Mouse (Mus musculus) cerebellum, postnatal 14 days (tissue): ENCODE measurements at regions not wholly inside any gene's neighbourhood (a gene's known extent, or its start where the extent isn't known, plus 50 kb on each side); places are given as distances from the start of the nearest gene placed in this dataset.
A peak's percentile ranks its signal among the peaks of the same experiment; 100 is the strongest.

Experiments used
- DNase-seq, 2 experiments: peaks; one replicate each; pipeline ENCODE4 v3.0.0; 2021; ENCODE audit warnings: mixed read lengths in 2 of 2

DNA sequence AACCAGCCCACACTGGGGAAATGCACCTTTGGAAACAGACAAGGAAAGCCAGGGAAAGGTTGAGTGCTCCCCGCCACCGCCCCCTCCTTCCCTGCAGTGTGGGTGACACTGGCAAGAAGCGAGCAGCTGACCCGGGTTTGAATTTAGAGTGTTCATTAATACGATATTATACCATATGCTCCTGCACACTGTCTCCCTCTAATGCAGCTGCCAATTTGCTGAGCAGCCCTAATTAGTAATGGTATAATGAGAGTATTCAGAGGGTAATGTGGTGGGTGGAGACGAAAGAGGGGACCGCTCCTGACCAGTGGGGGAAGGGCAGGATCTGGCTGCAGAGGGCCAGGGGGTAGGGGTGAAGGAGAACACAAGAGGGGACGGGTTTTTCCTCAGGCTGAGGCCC lies 111.9 kb upstream of the Lhx1 start:
- no peak for DNase-seq

DNA sequence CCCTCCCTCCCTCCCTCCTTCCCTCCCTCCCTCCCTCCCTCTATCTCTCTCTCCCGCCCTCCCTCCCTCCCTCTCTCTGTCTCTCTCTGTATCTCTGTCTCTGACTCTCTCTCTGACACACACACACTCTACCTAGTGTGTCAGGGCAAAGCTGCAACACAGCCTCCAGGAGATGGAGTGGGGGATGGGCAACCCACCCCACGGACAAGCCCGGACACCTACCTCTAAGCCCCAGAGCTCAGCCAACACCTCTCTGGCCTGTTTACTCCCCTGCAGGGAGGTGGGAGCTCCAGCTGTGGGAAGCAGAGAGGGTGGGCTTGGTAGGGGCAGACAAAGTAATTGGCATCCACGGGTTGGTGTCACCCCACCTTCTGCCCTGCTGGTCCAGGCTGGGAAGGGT lies 109.7 kb upstream of the Lhx1 start:
- no peak for DNase-seq

DNA sequence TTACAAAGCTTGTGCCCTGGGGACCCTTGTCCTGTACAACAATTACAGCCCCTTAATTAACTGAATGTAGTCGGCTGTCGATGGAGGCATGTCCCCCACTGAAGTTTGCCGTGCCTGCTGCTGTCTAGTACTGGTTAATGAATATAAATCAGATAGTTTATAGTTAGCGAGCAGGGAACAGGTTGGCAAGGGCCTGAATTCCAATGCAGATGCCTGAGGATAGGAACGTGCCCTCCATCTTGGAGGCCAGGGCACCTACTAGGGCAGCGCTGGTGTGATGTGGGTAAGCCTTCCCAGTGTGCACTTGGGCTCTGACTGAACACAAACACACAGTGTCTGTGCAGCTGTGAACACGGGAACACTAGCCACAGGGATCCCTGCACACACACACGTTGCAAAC lies 108.0 kb upstream of the Lhx1 start:
- DNase-seq, result no peak

DNA sequence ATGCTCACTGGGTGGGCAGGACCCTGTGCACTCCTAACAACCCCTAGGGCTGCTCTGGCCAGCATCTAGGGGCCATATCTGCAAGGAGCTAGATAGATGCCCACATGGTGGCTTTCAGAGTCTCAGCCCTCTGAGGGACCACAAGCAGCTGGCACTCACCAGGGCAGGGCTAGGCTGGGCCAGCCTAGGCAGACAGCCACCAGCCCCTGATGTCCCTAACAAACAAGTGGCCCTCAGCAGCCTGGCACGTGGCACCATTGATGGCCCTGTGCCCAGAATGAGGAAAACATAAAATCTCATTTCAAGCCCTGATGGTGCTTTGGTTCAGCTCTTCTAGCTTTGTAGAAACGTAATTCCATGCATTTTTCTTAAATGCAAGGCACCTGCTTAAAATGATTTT lies 102.8 kb upstream of the Lhx1 start:
- peak; percentile 88 to 90 for DNase-seq

DNA sequence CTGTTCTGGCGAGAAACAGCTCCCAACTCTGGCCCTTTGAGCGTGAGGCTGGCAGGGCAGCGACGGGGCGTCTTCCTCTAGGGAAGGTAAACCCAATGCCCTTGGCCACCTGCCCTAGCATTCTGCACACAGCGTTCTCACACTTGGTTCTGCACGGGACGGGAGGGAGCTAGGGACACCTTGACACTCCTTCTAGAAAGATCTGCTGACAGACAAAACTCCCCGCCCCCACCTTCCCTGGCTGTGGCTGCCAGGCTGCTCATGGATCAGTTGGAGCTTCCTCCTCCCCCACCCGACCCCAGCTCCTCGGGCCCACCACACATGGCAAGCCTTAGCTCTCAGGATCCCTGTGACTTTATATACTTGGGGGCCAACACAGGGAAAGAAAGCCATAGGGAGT lies 102.3 kb upstream of the Lhx1 start:
- peak; percentile 63 to 74 for DNase-seq

DNA sequence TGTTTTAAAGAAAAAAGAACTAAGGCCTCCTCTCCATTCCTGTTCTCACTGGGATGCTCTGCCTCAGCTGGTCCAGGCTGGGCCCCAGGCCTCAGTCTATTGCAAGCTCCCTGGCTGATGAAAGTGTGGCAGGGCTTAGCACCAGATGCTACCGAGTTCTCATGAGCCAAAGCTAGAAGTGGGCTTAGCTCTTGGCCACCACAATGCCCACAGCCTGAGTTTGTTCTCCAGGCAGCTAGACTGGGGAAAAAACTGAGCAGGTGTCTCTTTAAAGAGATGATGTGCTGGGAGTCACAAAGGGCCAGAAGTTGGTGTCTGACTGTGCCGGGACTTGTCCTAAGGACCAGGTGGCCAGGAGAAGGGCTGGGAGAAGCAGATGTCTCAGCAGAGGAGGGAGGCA lies 101.9 kb upstream of the Lhx1 start:
- DNase-seq, result peak; percentile 45 to 56

DNA sequence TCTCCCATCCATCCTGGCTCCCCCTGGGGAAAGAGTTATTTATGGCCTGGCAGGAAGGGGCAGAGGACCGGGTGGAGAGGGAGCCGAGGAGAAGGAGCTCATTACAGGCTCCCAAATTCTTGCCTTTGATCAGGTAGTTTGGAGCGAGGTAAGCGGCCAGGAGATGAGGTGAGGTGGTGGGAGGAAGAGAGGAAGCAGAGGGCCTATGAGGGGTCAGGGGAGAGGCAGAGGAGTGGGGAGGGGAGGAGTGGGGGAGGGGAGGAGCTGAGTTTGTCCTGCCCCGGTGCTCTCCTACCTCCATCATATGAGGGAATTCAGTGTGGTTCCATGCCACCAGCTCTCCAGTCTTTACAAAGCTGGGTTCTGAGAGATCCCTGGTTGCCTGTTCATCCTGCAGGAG lies 98.8 kb upstream of the Lhx1 start:
- no peak for DNase-seq

DNA sequence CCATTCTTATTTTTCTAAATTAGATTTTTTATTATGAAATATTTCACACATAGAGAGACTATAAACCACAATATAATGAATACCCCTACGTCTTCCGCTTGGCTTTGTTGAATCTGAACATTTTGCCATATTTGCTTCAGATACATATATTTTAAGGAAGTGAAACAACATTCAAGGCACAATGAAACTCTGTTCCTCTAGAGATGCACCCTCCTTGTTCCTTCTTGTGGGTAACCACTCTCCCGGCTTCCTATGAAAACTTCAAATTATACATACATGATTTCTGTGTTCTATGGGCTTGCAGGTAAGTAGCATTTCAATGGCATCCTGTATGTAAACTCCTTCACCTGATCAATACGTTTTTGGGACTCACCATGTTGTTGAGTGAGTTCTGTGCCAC lies 94.4 kb upstream of the Lhx1 start:
- DNase-seq, result no peak

DNA sequence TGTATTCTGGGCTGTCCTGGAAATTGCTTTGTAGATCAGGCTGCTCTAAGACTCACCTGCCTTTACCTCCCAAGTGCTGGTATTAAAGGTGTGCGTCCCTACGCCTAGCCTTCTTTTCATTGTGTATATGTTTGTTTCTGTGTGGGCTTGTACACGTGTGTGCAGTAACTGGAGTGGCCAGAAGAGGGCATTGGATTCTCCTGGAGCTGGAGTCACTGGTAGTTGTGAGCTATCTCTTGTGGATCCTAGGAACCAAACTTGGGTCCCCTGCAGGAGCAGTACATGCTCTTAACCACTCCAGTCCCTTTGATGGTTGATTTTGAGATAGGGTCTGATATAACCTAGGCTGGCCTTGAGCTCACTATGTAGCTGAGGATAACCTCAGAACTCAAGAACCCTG lies 93.2 kb upstream of the Lhx1 start:
- peak in 1 of 2 experiments; percentile 44 for DNase-seq

DNA sequence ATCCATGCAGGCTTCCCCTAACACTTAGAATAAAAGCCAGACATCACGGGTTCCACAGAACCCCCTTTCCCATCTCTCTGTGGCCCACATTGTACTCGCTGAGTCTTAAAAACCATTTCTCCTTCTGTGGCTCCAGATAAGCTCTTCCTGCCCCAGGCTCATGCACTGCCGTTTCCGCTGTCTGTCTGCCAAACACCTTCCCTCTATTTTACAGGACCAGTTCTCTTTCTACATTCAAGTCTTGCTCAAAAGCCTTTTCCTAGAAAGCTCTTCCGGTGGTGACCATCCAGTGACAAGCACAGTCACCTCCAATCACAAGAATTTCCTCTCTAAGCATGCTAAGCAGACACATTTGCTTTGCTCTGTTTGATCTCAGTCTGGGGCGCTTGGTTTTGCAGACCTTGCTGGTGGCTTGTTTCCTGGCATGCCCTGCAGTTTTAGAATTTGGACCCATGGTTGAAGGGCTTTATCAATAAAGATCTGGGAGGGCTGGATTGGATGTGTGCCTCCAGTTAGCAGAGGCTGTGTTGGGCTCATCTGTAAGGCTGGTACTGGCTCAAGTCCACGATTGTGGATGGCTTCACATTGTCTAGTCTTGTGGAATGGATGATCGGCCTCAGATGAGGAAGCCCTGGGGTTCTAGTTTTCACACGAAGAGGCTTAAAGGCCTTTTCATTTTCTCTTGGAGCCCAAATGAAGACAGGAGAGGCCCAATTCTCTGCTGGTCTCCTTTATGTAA lies 87.8 kb upstream of the Lhx1 start:
- DNase-seq, result peak in 1 of 2 experiments; percentile 51

DNA sequence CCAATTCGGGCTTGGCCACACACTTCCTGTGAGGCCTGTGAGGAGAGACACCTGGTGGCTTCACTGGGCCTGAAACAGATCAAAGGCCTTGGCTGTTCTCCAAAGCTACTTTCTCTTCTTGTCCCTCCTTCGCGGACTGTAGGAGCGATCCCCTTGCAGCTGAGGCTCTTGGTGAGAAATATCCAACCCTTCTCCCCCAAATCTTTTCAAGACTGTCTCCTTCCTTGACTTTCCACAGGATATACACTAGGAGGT lies 86.2 kb upstream of the Lhx1 start:
- no peak for DNase-seq

DNA sequence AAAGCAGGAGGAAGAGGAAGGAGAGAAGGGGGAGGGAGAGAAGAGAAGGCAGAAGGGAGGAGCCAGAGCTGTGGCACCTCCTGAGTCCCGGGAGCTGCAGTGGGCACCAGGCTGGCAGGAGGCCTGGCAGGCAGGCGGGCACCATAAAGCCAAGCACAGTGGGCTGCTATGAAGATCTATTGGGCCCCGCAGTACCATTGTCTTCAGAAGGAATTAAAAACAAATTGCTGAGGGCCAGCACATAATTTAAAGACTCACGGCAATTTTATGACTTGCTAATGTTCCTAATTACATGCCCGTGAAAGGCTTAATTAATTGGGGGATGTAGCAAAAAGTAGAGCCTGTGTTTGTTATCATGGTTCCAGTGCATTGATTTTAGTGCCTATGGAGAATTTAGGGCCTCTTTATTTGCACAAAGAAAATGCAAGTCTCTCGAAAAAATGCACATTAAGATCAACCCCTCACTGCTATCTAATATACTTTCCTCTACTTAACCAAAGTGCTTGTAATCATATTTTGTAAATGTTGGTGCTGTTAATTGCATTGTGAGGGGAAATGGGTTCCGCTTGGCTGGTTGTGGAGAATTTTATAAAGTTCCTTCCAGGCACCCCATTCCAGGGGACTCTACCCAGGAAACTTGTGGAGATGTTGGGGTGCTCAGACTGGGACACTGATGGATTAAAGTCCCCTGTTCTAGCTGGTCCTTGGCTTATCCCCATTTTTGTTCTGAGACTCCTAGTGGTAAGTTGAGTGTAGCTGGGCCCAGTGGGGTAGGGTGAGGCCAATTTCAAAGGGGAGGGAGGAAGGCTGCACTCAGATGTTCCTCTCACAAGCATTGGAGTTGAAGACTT lies 85.7 kb upstream of the Lhx1 start:
- DNase-seq, result no peak

DNA sequence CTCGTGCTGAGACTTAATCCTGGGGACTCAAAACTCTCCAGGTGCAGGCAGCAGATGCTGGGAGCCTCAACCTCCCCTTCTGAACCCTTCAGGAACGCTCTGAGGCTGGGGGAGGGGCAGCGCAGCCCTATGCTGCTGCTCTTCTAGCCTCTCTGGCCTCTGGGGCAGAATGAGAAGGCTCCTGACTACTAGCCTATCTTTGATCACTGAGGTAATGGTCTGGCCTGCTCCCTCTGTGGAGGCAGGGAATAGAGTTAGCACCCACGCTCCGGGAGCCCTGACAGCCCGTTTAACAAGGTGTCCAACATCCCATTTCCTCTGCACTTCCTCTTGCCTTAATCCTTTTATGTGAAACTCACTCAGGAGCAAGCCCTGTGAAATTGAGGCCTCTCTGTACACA lies 79.4 kb upstream of the Lhx1 start:
- no peak for DNase-seq

DNA sequence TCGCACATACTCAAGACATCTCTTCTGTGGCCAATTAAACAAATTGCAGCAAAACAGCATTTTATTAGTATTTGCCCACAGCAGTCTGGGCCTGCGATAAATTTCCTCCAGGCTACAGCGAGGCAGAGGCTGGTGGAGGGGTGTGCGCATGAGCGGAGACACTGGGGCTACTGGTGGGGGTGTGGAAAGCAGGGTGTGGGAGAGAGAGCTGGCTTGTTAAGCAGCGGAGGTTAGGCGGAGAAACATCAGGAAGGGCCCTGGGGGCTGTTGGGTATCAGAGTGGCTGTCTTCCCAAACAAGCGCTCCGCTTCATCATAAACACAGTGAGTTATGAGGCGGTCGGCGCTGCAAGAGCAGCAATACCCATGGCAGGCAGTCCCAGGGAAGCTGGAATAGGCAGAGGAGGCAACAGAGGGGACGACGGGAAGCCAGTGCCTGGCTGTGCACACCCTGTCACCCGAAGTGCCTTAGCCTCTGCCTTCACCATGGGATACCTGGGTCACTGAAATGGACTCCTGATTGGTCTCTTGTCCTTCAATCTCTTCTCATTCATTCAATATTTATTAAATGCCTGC lies 74.0 kb upstream of the Lhx1 start:
- DNase-seq, result no peak

DNA sequence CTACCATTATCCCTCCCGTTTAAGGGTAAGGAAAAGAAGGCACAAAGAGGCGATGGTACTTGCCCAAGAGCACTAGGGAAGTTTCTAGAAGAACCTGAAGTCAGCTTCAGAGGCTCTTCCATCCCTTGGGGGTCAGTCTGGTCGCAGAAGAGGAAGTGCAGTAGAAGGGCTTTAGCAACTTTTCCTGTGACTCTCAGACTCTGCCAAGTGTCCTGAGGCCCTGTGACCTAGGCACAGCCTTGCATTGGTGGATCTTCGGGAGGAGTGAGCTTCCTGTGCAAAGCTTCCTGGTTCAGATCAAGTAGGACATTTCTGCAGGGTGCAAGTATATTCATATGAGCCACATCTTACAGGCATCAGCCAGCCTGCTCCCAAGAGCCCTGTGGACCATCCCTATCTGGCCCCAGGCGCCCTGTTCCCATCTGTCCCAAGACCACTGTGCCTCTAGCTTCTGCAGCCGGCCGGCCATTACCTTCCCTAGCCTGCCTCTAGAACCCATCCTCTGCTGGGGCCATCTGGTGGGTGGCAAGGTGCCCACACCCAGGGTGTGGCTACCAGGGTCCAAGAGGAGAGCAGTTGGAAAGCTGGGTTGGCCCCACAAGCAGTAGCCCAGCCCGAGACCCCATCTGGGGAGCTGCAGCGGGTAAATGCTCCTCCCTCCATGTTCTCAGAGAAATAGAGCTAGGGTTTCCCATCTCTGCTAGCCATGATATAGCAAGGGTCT lies 72.4 kb upstream of the Lhx1 start:
- DNase-seq, result peak; percentile 76 to 79

DNA sequence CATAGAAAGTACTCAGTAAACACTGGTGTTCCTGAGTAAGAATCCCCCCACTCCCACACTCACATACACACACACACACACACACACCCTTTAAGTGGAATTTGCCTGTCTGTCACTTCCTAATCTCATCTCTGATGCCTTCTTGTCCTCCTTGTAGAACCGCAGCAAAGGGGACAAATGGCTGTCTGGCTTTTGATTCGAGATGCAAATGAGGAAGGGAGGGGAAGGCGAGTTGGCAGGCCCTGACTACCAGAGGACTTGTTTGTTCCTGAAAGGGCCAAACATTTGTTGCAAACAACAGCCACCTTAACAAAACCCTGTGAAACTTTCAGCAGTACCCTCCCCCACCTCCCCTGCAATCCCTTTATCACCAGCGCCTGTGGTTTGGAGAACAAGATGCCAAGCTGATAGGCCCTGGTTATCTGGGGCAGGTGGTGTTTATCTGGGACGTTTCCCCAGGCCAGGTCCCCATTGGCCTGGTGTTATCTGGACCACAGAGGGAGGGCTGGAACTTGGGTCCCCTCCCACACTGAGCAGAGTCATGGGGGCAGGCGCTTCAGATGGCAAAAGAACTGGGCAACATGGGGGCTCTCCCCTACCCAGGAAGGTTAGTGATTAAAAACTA lies 67.5 kb upstream of the Lhx1 start:
- DNase-seq, result no peak

DNA sequence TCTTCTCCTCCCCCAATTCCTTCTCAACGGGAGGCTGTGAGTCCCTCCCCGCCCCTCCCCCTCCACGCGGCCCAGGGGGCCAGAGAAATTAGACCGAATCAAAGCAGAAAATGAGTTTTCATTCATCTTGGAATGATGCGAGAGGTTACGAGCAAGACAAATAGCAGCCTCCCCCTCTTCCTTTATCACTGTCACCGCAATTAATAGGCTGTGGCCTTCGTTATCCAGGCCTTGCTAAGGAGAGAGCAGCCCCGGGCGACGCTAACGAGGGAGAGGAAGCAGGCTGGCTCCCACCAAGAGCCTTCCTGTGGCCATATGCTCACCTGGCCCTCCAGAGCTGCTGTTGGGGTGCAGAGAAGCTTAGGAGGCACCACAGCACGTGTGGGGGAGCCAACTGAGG lies 61.8 kb upstream of the Lhx1 start:
- no peak for DNase-seq

DNA sequence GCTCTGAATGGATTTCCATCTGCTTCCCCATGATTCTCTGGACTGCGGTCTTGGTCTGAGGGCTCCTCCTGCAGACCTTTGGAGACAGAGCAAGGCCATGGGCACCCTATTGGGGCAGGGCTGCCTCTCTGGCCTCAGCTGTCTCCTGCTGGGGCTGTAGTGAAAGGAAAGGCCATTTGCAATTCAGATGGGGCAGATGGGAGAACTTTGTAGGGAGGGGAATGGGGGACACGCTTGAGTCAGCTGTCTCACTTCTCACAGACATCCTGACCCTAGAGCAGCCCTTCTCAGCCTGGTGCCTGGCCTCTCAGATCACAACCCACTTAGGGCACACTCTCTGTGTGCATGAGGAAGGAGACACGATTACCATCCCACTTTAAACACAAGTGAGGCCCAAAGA lies 60.3 kb upstream of the Lhx1 start:
- no peak for DNase-seq

DNA sequence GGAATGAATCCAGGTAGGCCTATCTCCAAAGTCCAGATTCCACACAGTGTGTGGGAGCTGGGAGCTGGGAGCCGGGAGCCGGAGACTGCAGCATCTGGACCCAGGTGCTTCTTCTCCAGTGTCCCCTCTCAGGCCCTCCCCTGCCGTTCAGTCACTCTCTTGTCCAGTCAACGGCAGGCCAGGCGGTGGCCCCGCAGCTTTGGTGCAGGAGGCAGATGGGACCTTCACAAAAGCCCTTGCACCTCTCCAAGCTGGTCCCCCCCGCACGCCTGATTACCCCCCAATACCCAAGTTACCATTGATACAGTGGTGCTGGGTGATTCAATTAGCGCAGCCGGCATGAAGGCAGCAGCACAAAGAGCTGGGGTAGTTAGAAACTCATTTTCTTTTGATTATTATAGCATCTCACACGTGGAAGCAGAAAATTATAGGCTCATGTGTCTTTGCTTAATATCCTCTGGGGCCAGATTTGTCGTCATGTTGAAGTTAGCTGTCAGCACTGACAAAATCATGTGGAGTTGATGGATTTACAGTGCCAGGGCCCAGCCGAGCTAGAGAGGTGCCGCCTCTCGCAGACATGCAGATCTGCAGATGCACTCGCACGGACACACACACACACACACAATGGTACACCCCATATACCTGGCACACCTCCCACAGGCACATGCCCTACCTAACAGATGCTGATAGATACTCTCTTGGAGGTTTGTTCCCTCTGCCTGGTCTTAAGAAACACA lies 53.6 kb upstream of the Lhx1 start:
- no peak for DNase-seq
